Mouse (Mus musculus) mesoderm, embryonic 11.5 days (tissue): ENCODE measurements at regions not wholly inside any gene's neighbourhood (a gene's known extent, or its start where the extent isn't known, plus 50 kb on each side); places are given as distances from the start of the nearest gene placed in this dataset.
A peak's percentile ranks its signal among the peaks of the same experiment; 100 is the strongest.

Source experiments
- DNase-seq: peaks from one replicate; pipeline ENCODE4 v3.0.0-alpha.2; 2012; ENCODE audit warnings: low read depth, low spot score

GRCm38 (mm10) chr14:110416422-110417136 lies 338.4 kb downstream of the Slitrk6 start:
- DNase-seq: no peak

GRCm38 (mm10) chr14:110415447-110415846 lies 339.5 kb downstream of the Slitrk6 start:
- no peak for DNase-seq

- DNase-seq: peak; percentile 1
Observed at GRCm38 (mm10) chr14:110394346-110394745, 360.6 kb downstream of the Slitrk6 start.

- DNase-seq: no peak
Observed at GRCm38 (mm10) chr14:110378421-110378820, 376.5 kb downstream of the Slitrk6 start.
